Mouse (Mus musculus) MEL (cell line): Measurements from ENCODE around the gene Bcl10. TPM values are rescaled to one million over a fixed set of nuclear protein-coding genes. Genes with fewer than 3 reads are reported as not detected.

Experiments used
- DNase-seq: peaks from one replicate; pipeline ENCODE4 v3.0.0; 2011; ENCODE audit warnings: low read depth, low spot score
- H3K27ac ChIP-seq: 2 replicates; pipeline ENCODE4 v1.5.1; 2012; ENCODE audit warnings: low read depth, mild to moderate bottlenecking, control low read depth, low read length, moderate library complexity; ENCODE audit not compliant: control insufficient read depth
- H3K27me3 ChIP-seq, 2 experiments: fragments of 150-350 bp in 1 of 2; sonication (generic) in 1 of 2; 2 replicates each; pipeline ENCODE4 v1.6.1; 2012; ENCODE audit warnings: low read length in 2 of 2, mild to moderate bottlenecking in 2 of 2, improper control_type of control experiment in 1 of 2, moderate library complexity in 1 of 2; ENCODE audit not compliant: insufficient read depth in 2 of 2, control insufficient read depth in 1 of 2
- H3K36me3 ChIP-seq, 2 experiments: 2 replicates each; pipeline ENCODE4 v1.6.1; 2012 to 2014; ENCODE audit warnings: low read length in 2 of 2, improper control_type of control experiment in 1 of 2, inconsistent platforms in 1 of 2, mild to moderate bottlenecking in 1 of 2; ENCODE audit not compliant: insufficient read depth in 2 of 2, control insufficient read depth in 1 of 2
- H3K4me1 ChIP-seq, 2 experiments: fragments of 150-350 bp in 1 of 2; sonication (generic) in 1 of 2; 2 replicates each; pipeline ENCODE4 v1.6.1; 2012; ENCODE audit warnings: low read length in 2 of 2, improper control_type of control experiment in 1 of 2, mild to moderate bottlenecking in 1 of 2; ENCODE audit not compliant: insufficient read depth in 2 of 2, control insufficient read depth in 1 of 2
- H3K4me3 ChIP-seq, 2 experiments: fragments of 150-350 bp in 1 of 2; sonication (generic) in 1 of 2; 2 replicates each; pipeline ENCODE4 v1.5.1; 2012; ENCODE audit warnings: low read depth in 2 of 2, low read length in 2 of 2, mild to moderate bottlenecking in 2 of 2, moderate library complexity in 2 of 2, control low read depth in 1 of 2, improper control_type of control experiment in 1 of 2; ENCODE audit not compliant: control insufficient read depth in 1 of 2, insufficient read depth in 1 of 2
- H3K79me2 ChIP-seq: 2 replicates; pipeline ENCODE4 v1.6.1; 2012; ENCODE audit warnings: mild to moderate bottlenecking, low read length, moderate library complexity; ENCODE audit not compliant: control insufficient read depth, poor library complexity, insufficient read depth
- H3K9ac ChIP-seq: 2 replicates; pipeline ENCODE4 v1.6.1; 2012; ENCODE audit warnings: low read depth, mild to moderate bottlenecking, control low read depth, low read length, moderate library complexity; ENCODE audit not compliant: control insufficient read depth, poor library complexity, severe bottlenecking
- H3K9me3 ChIP-seq: fragments of 150-350 bp; sonication (generic); replicated peaks from 2 replicates; pipeline ENCODE4 v1.6.1; 2012; ENCODE audit warnings: mild to moderate bottlenecking, low read length, improper control_type of control experiment, moderate library complexity; ENCODE audit not compliant: insufficient read depth
- CHD1 ChIP-seq: IDR thresholded peaks from 2 replicates; pipeline ENCODE4 v1.6.1; 2012; ENCODE audit warnings: low read depth, mild to moderate bottlenecking, inconsistent platforms, low read length, improper control_type of control experiment
- CTCF ChIP-seq, 3 experiments: IDR thresholded peaks in 2 of 3; conservative IDR thresholded peaks in 1 of 3; 2 replicates each; pipeline ENCODE4 v1.5.1; 2011 to 2012; ENCODE audit warnings: low read length in 3 of 3, low read depth in 2 of 3, mild to moderate bottlenecking in 2 of 3, improper control_type of control experiment in 1 of 3, inconsistent platforms in 1 of 3, mixed read lengths in 1 of 3, moderate library complexity in 1 of 3; ENCODE audit not compliant: control insufficient read depth in 1 of 3, insufficient read depth in 1 of 3, poor library complexity in 1 of 3, severe bottlenecking in 1 of 3
- E2F4 ChIP-seq: IDR thresholded peaks from 2 replicates; pipeline ENCODE4 v1.6.1; 2011; ENCODE audit warnings: low read depth, low read length, improper control_type of control experiment, borderline replicate concordance
- HCFC1 ChIP-seq: IDR thresholded peaks from 2 replicates; pipeline ENCODE4 v1.6.1; 2012; ENCODE audit warnings: low read depth, mild to moderate bottlenecking, inconsistent platforms, low read length, improper control_type of control experiment, moderate library complexity
- MEF2A ChIP-seq: IDR thresholded peaks from 2 replicates; pipeline ENCODE4 v1.6.1; 2014; ENCODE audit warnings: low read depth, mild to moderate bottlenecking, inconsistent platforms, low read length, improper control_type of control experiment; ENCODE audit not compliant: poor library complexity, insufficient replicate concordance, severe bottlenecking; ENCODE audit errors: extremely low read depth
- NELFE ChIP-seq: IDR thresholded peaks from 2 replicates; pipeline ENCODE4 v1.6.1; 2011; ENCODE audit warnings: low read depth, low read length, improper control_type of control experiment
- POLR2A ChIP-seq, 2 experiments: IDR thresholded peaks; 2 replicates each; pipeline ENCODE4 v1.6.1; 2011 to 2012; ENCODE audit warnings: low read length in 2 of 2, mild to moderate bottlenecking in 2 of 2, control low read depth in 1 of 2, improper control_type of control experiment in 1 of 2, low read depth in 1 of 2, moderate library complexity in 1 of 2; ENCODE audit not compliant: control insufficient read depth in 1 of 2, insufficient read depth in 1 of 2, poor library complexity in 1 of 2
- SMC3 ChIP-seq: IDR thresholded peaks from 2 replicates; pipeline ENCODE4 v1.6.1; 2011; ENCODE audit warnings: low read depth, low read length, improper control_type of control experiment
- TCF12 ChIP-seq: IDR thresholded peaks from 2 replicates; pipeline ENCODE4 v1.6.1; 2014; ENCODE audit warnings: low read depth, mild to moderate bottlenecking, inconsistent platforms, low read length, improper control_type of control experiment, moderate library complexity
- ZC3H11A ChIP-seq: IDR thresholded peaks from 2 replicates; pipeline ENCODE4 v1.6.1; 2012; ENCODE audit warnings: low read depth, mild to moderate bottlenecking, inconsistent platforms, low read length, improper control_type of control experiment
- polyA plus RNA-seq, 2 experiments: library from polyadenylated mRNA; stranded (reverse) in 1 of 2; unstranded in 1 of 2; fragments of >175 nt in 1 of 2; fragments of >200 nt in 1 of 2; gene quantifications; 2 replicates each; pipeline versions ENCODE4 v1.2.1 to v1.2.4; 2012; ENCODE audit warnings: low replicate concordance in 2 of 2, low read depth in 1 of 2; ENCODE audit not compliant: insufficient read length in 2 of 2, insufficient read depth in 1 of 2, missing spikeins in 1 of 2
- total RNA-seq: library from RNA; depleted of rRNA; stranded (reverse); fragments of 300-350 nt; gene quantifications from 2 replicates; pipeline ENCODE4 v1.2.3, GENCODE M21; 2012

Gene Bcl10
- total and polyA plus RNA-seq, 3 experiments = 25.0 to 30.4 TPM; not detected in 1

GRCm38 (mm10) chr3:145897749-145898148, 24.9 kb upstream of the Bcl10 start:
- Histone ChIP-seq H3K4me1 (no peaks in the 10 kb centered on the region), H3K4me3 (no peak overlapping the region), H3K79me2 (no peaks in the 10 kb centered on the region), H3K27ac (no peak overlapping the region), H3K27me3 (no peaks in the 10 kb centered on the region), H3K9me3 (no peaks in the 10 kb centered on the region)
- no peak for TF ChIP-seq NELFE
- TF ChIP-seq SMC3 = no peak
- TF ChIP-seq CHD1 = no peak
- TF ChIP-seq, all 39 proteins: peak for 0
- H3K9ac ChIP-seq = no peak overlapping the region
- DNase-seq = no peak
- no peaks in the 10 kb centered on the region for H3K36me3 ChIP-seq

GRCm38 (mm10) chr3:145899832-145900231, 22.8 kb upstream of the Bcl10 start:
- no peak overlapping the region for H3K9ac ChIP-seq
- no peak overlapping the region for H3K4me3 ChIP-seq
- H3K27ac ChIP-seq = no peak overlapping the region

GRCm38 (mm10) chr3:145903530-145903929, 19.1 kb upstream of the Bcl10 start:
- DNase-seq = no peak
- TF ChIP-seq POLR2A (IDR thresholded peaks at IDR 0.05; ENCODE audit: control insufficient read depth in 1 of 2, insufficient read depth in 1 of 2, low read depth in 1 of 2, low read length in 2 of 2, poor library complexity in 1 of 2) (no peak), CTCF (IDR thresholded peaks at IDR 0.05 in 2 of 3, conservative IDR thresholded peaks at IDR 0.05 in 1 of 3; ENCODE audit: control insufficient read depth in 1 of 3, insufficient read depth in 1 of 3, low read depth in 2 of 3, low read length in 3 of 3, poor library complexity in 1 of 3, severe bottlenecking in 1 of 3) (no peak), TCF12 (no peak), HCFC1 (no peak), ZC3H11A (no peak), E2F4 (no peak)
- no peak overlapping the region for H3K4me3 ChIP-seq

More at GRCm38 (mm10) chr3:145899832-145900231, 22.8 kb upstream of the Bcl10 start:
- Histone ChIP-seq H3K79me2 (no peaks in the 10 kb centered on the region), H3K27me3 (no peaks in the 10 kb centered on the region), H3K4me1 (no peaks in the 10 kb centered on the region), H3K9me3 (no peaks in the 10 kb centered on the region), H3K36me3 (no peaks in the 10 kb centered on the region)
- DNase-seq = no peak
- no peak for TF ChIP-seq MEF2A

More at GRCm38 (mm10) chr3:145903530-145903929, 19.1 kb upstream of the Bcl10 start:
- no peaks in the 10 kb centered on the region for H3K9me3 ChIP-seq
- H3K9ac ChIP-seq = no peak overlapping the region
- no peaks in the 10 kb centered on the region for H3K4me1 ChIP-seq
- H3K79me2 ChIP-seq = no peaks in the 10 kb centered on the region
- no peaks in the 10 kb centered on the region for H3K27me3 ChIP-seq
- no peaks in the 10 kb centered on the region for H3K36me3 ChIP-seq
- no peak overlapping the region for H3K27ac ChIP-seq
